Mouse (Mus musculus): ENCODE measurements around the gene Duox2.
A peak's percentile ranks its signal among the peaks of the same experiment; 100 is the strongest.
"Not testable (repeated sequence)": the region's sequence is repeated elsewhere in the genome, so short reads cannot be mapped to it uniquely, and the experiment has no call there.

Gene Duox2

DNA sequence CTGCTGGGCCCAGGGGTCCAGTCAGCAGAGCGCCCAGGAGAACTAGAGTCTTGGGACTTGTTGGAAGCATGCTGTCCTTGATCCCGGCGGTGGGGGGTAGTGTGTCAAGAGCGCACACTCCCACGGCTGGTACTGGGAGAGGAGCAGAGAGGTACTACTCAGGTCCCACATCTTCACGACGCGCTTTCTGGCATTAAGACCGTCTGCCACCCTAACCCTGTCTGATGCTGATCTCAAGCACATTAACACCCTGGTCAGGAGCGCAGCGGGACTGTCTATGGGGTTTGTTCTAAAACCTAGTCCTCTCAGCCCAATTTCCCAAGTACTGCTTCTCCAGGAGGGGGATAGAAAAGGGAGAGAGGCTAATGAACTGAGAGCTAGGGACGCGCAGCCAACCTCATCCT, at the start of gene Duox2:
Duox2 (minus strand) TSS at position 354 of the 404 bp plus-strand sequence.
- no peak for DNase-seq (ENCODE audit: low spot score)

DNA sequence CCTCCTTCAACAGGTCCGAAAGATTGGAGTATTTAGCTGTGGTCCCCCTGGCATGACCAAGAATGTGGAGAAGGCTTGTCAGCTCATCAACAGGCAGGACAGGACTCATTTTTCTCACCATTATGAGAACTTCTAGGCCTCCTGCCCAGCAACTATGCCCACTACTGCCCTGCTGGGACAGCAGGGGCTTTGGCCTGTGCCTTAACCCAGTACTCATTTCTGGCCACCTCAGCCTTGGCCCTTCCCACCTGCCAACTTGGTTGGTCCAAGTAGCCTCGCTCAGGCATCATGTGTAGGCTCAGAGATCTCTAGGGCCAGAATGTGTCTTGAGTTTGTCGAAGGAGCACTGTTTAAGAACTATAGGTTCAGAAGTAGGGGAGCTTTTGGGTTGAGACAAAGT, 49.0 kb upstream of the Duox2 start:
- DNase-seq (ENCODE audit: low spot score), result no peak

GRCm38 (mm10) chr2:122346164-122346563, 47.9 kb upstream of the Duox2 start:
- not testable (repeated sequence) for DNase-seq (ENCODE audit: low spot score)

DNA sequence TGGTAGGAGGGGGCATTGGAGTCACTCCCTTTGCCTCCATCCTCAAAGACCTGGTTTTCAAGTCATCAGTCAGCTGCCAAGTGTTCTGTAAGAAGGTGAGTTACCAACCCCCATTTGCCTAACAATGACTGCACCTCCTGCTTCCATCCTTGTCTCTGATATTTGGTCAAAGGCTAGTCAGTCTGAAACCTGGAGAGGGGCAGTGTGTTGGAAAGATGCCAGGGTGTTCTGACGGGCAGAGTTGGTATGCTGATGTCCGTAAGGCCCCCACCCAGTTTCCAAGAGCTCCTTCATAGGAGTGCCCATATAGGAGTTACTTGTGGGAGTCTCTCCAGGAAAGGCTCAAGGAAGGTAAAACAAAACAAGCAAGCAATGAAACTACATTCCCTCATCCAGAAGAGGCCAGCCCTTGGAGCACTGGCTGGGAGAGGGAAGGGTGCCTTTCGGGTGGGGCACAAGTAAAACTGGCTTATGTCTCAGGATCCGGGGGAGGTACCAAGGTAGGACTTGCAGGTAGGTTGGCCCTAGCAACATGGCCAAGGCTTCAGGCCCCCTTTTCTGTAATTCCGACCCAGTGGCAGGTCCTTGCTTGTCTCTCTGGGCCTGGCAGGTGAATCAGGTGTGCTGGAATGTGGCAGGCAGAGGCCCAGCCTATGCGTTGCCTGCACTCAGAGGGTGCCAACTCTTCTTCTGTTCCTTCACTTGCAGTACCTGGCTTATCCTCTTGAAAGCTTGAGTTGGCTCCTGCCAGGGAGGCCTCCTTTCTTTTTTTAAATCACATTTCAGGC, 47.1 kb upstream of the Duox2 start:
- no peak for DNase-seq (ENCODE audit: low spot score)

DNA sequence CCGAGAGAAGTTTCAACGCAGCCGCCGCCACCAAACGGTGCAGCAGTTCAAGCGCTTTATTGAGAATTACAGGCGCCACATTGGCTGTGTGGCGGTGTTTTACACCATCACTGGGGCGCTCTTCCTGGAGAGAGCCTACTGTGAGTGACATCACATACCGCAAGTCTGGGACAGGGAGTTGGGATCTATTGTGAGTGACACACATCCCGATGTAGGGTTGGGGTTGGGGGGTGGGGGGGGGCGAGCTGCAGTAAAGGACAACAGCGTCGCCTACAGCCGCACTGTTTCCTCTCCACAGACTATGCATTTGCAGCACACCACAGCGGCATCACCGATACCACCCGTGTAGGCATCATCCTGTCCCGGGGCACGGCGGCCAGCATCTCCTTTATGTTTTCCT, 39.0 kb upstream of the Duox2 start:
- no peak for DNase-seq (ENCODE audit: low spot score)

DNA sequence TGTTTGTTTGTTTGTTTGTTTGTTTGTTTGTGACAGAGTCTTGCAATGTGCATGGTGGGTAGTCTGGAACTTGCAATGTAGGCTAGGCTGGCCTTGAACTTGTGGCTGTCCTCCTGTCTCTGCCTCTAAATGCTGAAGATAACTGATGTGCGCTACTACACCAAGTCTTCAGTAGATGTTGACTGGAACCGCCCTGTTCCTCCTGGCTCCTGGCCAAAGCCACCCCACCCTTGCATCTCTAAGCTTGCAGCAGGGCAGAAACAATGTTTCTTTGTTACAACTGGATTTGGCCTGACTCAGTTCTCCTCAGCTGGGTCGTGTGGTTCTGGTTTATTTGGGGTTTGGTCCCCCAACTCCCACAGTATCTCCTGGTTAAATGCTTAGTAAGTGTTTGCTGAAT, 35.9 kb upstream of the Duox2 start:
- DNase-seq (ENCODE audit: low spot score), result peak; percentile 71

- no peak for DNase-seq (ENCODE audit: low spot score)
Observed at GRCm38 (mm10) chr2:122332222-122332621, 34.0 kb upstream of the Duox2 start.

GRCm38 (mm10) chr2:122330317-122330716, 32.1 kb upstream of the Duox2 start:
- DNase-seq (ENCODE audit: low spot score), result not testable (repeated sequence)

GRCm38 (mm10) chr2:122327986-122328385, 29.7 kb upstream of the Duox2 start:
- DNase-seq (ENCODE audit: low spot score), result no peak

- DNase-seq (ENCODE audit: low spot score), result no peak
Observed at GRCm38 (mm10) chr2:122325361-122325760, 27.1 kb upstream of the Duox2 start.

DNA sequence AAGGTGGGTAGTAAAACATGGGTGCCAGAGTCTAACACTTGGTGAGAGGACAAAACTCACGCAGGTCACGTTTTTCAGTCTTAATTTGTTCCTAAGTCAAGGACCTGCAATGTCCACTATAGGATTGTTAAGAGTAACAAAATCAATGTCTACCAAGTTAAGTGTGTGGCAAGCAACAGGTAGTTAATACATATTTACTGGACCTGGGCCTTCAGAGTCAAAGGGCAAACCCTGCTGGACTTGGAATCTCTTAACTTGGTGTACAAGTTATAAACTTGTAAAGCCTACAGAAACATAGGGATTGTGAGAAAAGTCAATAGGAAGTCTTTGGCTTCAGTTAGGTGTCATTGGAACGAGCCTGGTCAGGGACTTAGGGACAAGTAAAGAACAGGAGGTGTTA, 26.3 kb upstream of the Duox2 start:
- no peak for DNase-seq (ENCODE audit: low spot score)

DNA sequence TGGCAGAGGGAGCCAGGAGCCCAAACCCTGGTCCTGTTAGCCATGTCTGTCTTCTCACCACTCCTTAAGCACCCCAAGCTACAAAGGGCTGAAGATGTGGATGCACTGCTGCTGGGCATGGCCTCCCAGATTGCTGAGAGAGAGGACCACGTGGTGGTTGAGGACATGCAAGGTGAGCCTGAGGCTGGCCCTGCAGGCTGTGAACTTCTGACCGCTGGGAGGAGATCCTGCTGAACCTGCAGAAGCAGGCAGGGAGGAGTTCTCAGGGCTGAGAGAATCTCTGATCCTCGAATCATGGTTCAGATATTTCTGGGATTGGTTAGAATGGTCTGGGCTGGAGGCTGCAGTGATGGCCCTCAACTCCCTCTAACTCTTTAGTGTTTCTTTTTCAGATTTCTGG, 25.7 kb upstream of the Duox2 start:
- DNase-seq (ENCODE audit: low spot score), result no peak

DNA sequence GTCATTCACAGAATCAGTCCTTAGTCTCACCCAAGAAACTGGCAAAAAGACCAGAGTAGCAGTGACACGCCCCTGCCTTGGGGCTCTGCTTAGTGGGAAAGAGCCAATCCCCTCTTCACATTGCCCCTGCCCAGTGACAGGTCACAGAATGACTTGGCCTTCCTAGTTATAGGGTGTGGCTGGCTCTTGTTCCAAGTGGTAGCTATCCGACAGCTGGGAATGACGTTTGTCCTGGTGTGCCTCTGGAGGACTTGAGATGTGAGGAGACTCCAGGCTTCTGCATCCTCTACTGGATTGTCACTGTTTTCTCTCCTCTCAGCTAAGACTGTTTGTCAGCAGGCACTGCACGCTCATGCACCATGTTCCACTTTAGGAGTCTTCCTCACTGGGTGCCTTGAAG, 19.1 kb upstream of the Duox2 start:
- DNase-seq (ENCODE audit: low spot score), result no peak

DNA sequence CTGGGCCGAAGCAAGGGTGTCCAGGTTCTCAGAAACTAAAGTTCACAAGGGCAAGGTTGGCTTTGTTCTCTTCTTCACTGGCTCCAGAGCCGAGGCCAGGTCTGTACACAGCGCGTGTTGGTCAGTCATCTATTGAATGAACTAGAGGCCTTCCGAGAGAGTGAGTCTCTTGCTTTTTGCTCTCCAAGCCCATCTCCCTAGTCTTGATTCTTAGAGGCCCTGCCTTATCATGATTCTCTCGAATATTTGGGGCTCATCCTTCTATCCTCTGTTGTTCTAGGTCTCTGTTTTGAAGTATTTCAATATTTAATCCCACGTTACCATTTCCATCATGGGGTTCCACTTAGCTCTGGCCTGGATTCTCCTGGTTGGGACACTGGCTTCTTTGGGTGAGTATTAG, 17.1 kb upstream of the Duox2 start, which contains the start of gene Duox1:
Duox1 (plus strand) TSS at position 301 of the 400 bp plus-strand sequence.
- no peak for DNase-seq (ENCODE audit: low spot score)

GRCm38 (mm10) chr2:122313536-122313935, 15.3 kb upstream of the Duox2 start, which contains the start of gene Duoxa1:
Duoxa1 (minus strand) TSS chr2:122313730.
- no peak for DNase-seq (ENCODE audit: low spot score)

DNA sequence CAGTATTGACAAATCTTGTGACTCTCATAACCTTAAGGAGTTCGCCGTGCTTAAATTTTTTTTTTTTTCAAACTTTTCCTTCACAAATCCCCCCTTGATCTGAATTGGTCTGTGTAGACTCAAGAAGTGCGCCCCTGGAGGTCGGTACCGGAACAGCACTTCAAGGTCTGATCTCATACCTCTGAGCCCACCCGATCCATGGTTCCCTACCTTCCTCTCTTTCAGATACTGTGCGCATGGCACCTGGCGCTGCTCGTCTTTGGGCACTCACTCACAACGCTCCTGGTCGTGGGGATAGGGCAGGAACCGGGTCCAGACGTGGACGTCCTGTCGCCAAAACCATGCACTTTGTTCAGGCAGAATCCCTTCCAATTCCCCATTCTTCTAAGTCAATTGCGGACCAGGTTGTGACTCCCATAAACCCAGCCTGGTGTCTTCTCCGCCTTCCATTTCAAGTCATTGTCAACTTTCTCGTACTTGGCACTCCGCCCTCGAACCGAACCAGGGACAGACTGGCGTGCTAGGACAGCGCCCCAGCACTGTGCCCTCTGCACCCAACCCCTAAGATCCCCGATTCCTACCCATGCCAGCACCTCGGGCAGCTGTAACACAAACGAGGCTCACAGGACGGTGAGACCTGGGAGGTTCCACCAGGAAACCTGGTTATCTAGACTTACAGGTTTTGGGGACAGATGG, 14.6 kb upstream of the Duox2 start:
- DNase-seq (ENCODE audit: low spot score), result peak; percentile 72

DNA sequence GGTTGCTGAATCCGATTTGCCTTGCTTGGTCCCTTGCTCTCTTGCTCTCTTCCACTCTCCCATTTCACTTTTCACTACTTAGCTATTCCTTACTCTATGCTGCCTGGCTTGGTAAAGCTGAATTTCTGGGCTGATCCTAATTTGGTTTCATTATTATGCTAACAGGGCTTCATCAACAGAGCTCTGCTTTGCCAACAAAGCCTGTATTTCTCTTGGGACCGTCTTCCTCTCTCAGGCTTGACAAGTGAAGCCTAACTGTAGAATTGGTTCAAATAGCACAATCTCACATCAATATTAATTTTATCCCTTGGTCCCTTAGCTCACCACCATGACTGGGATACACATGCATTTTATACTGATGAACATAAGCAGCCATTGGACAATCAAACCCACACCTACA, 13.3 kb upstream of the Duox2 start:
- no peak for DNase-seq (ENCODE audit: low spot score)

- no peak for DNase-seq (ENCODE audit: low spot score)
Observed at GRCm38 (mm10) chr2:122309647-122310046, 11.4 kb upstream of the Duox2 start.

DNA sequence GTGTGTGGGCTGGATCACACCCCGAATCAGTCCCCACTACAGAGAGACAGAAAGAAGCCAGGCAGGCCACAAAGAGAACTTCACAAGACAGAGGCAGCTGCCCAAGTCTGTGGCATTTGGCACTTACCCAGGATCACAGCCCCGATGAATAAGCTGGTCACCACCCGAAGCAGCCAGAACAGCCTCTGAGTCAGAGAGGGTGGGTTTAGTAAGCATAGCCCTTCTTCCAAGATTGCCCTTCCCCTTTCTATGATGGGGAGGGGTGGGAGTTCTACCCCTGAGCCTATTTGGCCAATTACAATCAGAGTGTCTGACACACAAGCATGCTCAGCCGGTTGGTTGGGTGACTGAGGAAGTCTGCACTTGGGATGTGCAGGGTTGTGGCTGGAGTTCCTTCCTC, 7.9 kb upstream of the Duox2 start:
- no peak for DNase-seq (ENCODE audit: low spot score)

GRCm38 (mm10) chr2:122305097-122305892, 7.0 kb upstream of the Duox2 start:
- no peak for DNase-seq (ENCODE audit: low spot score)

GRCm38 (mm10) chr2:122304544-122304943, 6.3 kb upstream of the Duox2 start:
- no peak for DNase-seq (ENCODE audit: low spot score)

DNA sequence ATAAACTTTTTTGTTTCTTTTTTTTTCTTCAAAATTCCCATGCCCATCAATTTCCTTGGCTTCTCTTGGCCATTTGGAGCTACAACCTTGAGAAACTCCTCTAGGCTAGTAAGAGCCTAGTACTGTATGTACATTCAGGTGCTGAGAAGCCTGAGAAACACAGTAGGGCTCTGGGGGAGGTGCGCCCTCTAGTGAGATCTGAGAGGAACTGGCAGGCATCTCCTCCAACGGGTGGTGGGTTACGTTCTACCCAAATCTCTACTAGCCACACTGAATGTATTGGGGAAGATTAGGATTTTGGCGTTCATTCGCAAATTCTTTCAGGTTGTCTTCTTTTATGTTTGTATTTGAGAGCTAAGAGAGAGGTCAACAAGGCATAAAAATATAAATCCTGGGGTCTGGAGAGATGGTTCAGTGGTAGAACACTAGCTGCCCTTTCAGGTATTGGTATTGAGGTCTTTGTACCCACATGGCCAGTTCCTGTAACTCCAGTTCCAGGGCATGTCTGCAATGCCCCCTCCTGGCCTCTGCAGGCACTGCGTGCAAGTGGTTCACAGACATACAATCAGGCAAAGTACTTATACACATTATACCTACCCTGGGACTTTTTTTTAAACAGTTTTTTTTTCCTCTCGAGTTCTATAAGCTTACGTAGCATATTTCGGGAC, 4.5 kb upstream of the Duox2 start:
- DNase-seq (ENCODE audit: low spot score), result peak; percentile 71
